Mouse (Mus musculus) erythroid progenitor cell, adult 5-6 weeks (primary cell): ENCODE results near the gene Prkg2. TPM values are rescaled to one million over a fixed set of nuclear protein-coding genes. Genes with fewer than 3 reads are reported as not detected.

Source experiments
- ATAC-seq: replicated peaks from 2 replicates; pipeline ENCODE4 v1.8.0; 2016; ENCODE audit warnings: moderate number of reproducible peaks, mild to moderate bottlenecking, moderate TSS enrichment, inconsistent platforms; ENCODE audit not compliant: poor library complexity, low FRiP score, severe bottlenecking
- total RNA-seq, 2 experiments: library from RNA; stranded (forward) in 1 of 2; stranded (reverse) in 1 of 2; fragments of 150-400 nt in 1 of 2; fragments of 186-747, 209-891 nt in 1 of 2; gene quantifications; 2 replicates each; pipeline versions ENCODE4 v1.2.3 to v1.2.4; 2015 to 2017; ENCODE audit warnings: low replicate concordance in 2 of 2

The Prkg2 gene
- total RNA-seq (2015; ENCODE audit: low replicate concordance) (not detected in 2 replicates), total RNA-seq (2017; ENCODE audit: low replicate concordance) (not detected in 2 replicates)

GRCm38 (mm10) chr5:99036596-99037441, at the start of gene Prkg2:
TSS of gene Prkg2 (minus strand) at chr5:99037351.
- ATAC-seq = no peak

GRCm38 (mm10) chr5:99083955-99084354, 46.8 kb upstream of the Prkg2 start:
- ATAC-seq = no peak

- no peak for ATAC-seq
These were observed 41.2 kb upstream of the Prkg2 start for GRCm38 (mm10) chr5:99078375-99078774.

- ATAC-seq = no peak
These were observed 31.2 kb upstream of the Prkg2 start for GRCm38 (mm10) chr5:99068391-99068790.

GRCm38 (mm10) chr5:99062582-99062981, 25.4 kb upstream of the Prkg2 start:
- no peak for ATAC-seq

- ATAC-seq = no peak
These were observed 1.9 kb upstream of the Prkg2 start for GRCm38 (mm10) chr5:99039021-99039420.

GRCm38 (mm10) chr5:99037442-99037811, 276 bp upstream of the Prkg2 start:
- ATAC-seq = no peak

- no peak for ATAC-seq
These were observed 1.2 kb downstream of the Prkg2 start for GRCm38 (mm10) chr5:99035961-99036360.

GRCm38 (mm10) chr5:99031551-99032149, 5.5 kb downstream of the Prkg2 start:
- ATAC-seq = no peak

- ATAC-seq = no peak
These were observed 10.8 kb downstream of the Prkg2 start for GRCm38 (mm10) chr5:99026343-99026742.

- no peak for ATAC-seq
These were observed 17.4 kb downstream of the Prkg2 start for GRCm38 (mm10) chr5:99019709-99020108.

- ATAC-seq = no peak
These were observed 22.0 kb downstream of the Prkg2 start for GRCm38 (mm10) chr5:99015140-99015539.

GRCm38 (mm10) chr5:99010448-99011151, 26.6 kb downstream of the Prkg2 start:
- ATAC-seq = no peak

- ATAC-seq = no peak
These were observed 39.0 kb downstream of the Prkg2 start for GRCm38 (mm10) chr5:98998104-98998503.

- no peak for ATAC-seq
These were observed 41.4 kb downstream of the Prkg2 start for GRCm38 (mm10) chr5:98995767-98996166.

- ATAC-seq = no peak
These were observed 45.6 kb downstream of the Prkg2 start for GRCm38 (mm10) chr5:98991600-98991999.

- ATAC-seq = no peak
These were observed 49.5 kb downstream of the Prkg2 start for GRCm38 (mm10) chr5:98987634-98988033.

- no peak for ATAC-seq
These were observed 50.0 kb downstream of the Prkg2 start for GRCm38 (mm10) chr5:98987116-98987515.

- ATAC-seq = no peak
These were observed 50.7 kb downstream of the Prkg2 start for GRCm38 (mm10) chr5:98986459-98986858.

GRCm38 (mm10) chr5:98986011-98986410, 51.1 kb downstream of the Prkg2 start:
- no peak for ATAC-seq

GRCm38 (mm10) chr5:98985077-98985476, 52.1 kb downstream of the Prkg2 start:
- no peak for ATAC-seq
